Mouse (Mus musculus): ENCODE measurements around the gene Ccdc30.

Ccdc30 gene

DNA sequence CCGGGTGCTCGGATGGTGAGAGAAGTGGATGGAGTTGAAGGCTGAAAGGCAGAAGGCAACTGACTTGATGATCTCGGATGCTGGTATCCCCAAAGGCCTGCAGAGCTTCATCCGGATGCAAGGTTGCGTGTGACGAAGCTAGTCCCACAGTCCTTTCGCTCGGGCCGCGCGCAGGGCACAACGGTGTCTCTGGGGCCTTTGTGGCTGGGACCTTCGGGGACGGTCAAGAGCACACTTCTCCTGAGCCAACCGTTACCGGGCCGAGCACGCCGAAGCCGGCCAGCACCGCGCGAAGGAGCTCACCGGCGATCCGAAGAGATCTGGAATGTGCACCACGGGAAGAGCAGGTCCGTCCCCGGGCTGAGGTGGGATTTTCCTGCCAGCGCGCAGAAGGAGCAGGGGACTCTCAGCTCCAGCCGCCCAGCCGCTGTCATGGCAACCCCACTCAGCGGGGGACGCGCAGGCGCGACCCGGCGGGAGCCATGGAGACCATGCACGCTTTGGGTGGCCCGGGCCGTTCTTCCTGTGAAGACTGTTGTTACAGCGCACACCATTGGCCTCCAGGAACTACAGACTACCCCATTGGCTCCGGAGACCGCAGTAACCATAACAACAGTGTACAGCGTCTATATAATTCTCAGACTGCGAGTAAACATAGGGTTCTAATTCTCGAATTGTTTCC is at the start of gene Ccdc30:
TSS of gene Ccdc30 (minus strand) at position 450 of the 682 bp plus-strand sequence.
- peak; percentile 85 to 87 for DNase-seq

- DNase-seq: peak; percentile 62 to 70
These were observed 48.6 kb upstream of the Ccdc30 start for GRCm38 (mm10) chr4:119463756-119464419.

- DNase-seq: peak; percentile 46 to 57
These were observed 47.8 kb upstream of the Ccdc30 start for GRCm38 (mm10) chr4:119462858-119463755.

DNA sequence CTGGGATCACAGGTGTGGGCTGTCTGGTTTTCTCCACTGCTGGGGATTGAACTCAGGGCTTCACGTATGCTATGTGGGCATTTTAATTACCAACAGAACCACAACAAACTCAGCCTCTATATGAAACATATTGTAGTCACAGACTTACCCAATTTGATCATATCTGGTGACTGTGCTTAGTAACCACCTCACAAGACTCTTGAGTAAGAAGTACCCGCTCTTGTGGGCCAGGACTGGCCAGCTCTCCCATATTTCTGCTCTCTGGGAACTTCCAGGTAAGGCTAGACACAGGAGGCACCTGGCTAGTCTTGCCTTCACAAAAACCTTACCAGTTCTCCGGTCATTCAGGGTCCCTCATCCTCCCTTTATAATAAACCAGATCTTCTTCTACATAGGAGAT is 47.1 kb upstream of the Ccdc30 start:
- DNase-seq: no peak

GRCm38 (mm10) chr4:119460728-119461141 is 45.4 kb upstream of the Ccdc30 start:
- DNase-seq: no peak

GRCm38 (mm10) chr4:119460296-119460695 is 45.0 kb upstream of the Ccdc30 start:
- peak; percentile 19 to 26 for DNase-seq

DNA sequence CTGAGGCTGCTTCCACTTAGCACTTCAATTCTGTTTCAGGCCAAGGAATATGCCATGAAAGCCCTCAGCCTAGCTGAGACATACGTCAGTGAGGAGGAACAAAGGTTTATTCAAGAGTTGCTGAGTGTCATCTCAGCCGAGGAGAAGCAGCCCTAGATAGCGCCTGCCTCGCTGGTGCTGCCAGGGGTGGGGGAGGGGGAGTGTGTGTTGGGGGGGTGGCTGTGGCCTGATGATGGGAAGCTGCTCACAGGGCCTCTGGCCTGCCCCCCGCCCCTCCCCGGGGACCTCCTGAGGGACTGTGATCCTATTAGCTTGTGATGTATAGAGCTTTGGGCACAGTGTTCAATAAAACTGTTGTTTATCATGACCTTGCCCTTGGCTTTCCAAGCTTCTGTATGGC is 38.2 kb upstream of the Ccdc30 start:
- DNase-seq: no peak

GRCm38 (mm10) chr4:119453128-119453527 is 37.8 kb upstream of the Ccdc30 start:
- no peak for DNase-seq

- DNase-seq: no peak
These were observed 35.1 kb upstream of the Ccdc30 start for GRCm38 (mm10) chr4:119450436-119450835.

DNA sequence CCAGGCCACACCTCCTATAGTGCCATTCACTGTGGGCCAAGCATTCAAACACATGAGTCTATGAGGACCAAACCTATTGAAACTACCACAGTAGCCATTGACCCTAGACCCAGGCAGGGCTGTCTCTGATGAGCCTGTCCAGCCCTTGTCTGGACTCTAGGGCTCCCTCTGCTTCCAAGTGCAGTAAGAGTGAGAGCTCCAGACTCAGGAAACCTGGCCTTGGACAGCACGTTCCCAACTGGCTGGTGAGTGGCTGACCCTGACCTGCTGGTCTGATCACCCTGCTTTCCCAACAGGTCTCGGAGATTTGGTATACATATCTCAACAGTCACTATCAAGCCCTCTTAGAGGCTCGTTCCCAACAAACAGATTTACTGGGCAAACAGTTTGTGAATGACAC is 32.5 kb upstream of the Ccdc30 start:
- DNase-seq: no peak

- no peak for DNase-seq
These were observed 31.9 kb upstream of the Ccdc30 start for GRCm38 (mm10) chr4:119447261-119447660.

DNA sequence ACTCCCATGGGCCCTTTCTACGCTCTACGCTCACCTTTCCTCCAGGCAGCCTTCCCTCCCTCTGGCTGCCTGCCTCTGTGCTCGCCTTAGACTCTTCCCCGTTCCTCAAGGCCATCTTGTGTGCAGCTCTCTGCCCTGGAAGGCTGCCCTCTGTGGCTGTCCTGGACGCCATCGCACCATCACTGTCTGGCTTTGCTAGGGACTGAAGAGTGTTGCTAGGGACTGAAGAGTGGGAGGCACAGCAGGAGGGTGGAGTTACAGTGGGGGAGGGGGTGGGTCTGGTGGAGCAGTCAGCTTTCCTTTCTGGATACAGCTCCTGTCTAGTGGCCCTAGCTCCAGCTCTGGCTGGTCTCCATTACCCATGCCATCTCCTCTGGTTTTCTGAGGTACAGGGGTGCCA is 27.2 kb upstream of the Ccdc30 start:
- no peak for DNase-seq

GRCm38 (mm10) chr4:119441836-119442235 is 26.5 kb upstream of the Ccdc30 start:
- DNase-seq: no peak

DNA sequence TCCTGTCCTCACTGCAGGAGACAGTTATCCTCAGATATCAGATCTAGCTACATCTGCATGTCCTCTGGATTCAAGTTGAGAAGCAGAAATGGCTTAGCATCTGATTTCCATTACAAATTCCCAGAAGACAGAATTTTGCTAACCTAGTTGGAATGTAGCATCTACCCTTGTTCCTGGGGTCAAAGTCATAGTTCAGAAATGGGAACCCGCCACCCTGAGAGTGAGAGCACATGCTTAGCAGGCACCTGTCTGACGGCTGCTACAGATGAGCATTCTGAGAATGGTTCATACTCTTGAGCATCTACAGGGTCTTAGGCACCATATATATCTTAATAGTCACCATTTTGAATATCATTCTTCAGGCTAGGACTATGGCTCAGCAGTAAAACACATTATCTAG is 22.6 kb upstream of the Ccdc30 start:
- DNase-seq: no peak

- peak; percentile 53 to 55 for DNase-seq
These were observed 15.4 kb upstream of the Ccdc30 start for GRCm38 (mm10) chr4:119430678-119431077.

GRCm38 (mm10) chr4:119427680-119428079 is 12.4 kb upstream of the Ccdc30 start:
- no peak for DNase-seq

DNA sequence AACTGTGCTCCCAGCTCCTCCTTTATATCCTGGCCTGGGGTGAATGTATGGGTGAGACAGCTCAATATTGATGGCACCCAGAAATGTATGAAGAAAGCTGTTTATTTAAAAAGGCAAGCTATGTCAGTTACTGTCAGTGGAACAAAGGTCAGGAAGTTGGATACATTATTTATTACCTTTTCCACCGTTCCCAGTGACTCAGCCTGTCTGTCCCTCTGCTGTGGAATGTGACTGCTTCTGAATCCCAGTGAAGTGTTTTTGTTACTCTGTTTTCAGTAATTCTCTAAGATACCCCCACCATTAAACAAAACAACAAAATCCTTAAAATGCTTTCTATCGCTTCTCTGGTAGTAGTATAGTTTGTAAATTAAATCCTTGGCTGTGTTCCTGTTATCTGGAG is 10.3 kb upstream of the Ccdc30 start:
- DNase-seq: no peak

DNA sequence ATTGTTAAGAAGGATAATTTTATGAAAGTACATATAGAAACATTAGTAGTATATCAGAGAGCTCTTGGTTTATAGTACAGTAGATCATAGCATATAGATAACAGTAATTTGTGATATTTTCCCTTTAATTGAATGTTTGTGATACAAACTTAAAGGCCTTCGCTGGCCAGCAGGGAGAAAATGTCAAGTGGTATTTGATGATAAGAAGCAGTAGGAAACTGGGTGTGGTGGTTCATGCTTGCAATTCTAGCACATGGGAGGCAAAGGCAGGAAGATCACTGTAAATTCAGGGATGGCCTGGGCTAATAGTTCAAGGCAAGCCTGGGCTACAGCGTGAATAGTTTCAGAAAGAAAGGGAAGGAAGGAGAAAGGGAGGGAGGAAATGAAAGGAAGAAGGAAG is 9.8 kb upstream of the Ccdc30 start:
- no peak for DNase-seq

DNA sequence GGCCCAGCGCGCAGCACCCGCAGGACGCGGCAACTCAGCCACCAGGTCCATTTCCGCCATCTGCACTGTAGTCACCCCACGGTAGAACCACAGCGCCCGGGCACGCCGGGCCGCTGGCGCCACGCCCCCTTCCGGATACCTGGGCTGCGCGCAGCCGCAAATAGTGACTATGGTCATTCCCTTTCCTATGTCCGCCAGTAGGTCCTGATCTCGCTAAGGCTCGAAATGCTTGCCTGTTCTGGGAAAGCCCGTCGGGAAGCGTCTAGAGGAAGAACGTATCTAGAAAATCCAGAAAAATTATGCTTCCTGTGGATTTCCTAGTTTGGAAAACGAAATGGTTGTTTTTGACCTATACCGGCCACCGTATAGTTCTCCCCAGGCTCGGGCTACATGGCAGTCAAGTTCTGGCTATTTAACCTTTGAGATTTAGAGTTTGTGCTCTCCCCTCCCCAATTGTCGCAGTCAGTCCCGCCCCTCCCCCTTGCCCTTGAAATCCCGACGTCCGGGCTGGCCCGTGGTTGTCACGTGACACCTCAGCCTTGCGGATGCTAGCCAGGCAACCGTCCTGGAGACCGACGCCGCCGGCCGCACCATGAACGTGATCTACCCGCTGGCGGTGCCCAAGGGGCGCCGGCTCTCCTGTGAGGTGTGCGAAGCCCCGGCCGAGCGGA is 7.1 kb upstream of the Ccdc30 start, which contains the start of the genes Ppcs and Zmynd12:
TSS of gene Ppcs (minus strand) at position 127 of the 671 bp plus-strand sequence.
TSS of gene Zmynd12 (plus strand) at position 521 of the 671 bp plus-strand sequence.
- peak; percentile 93 to 94 for DNase-seq

GRCm38 (mm10) chr4:119421921-119422293 is 6.6 kb upstream of the Ccdc30 start:
- DNase-seq: no peak

DNA sequence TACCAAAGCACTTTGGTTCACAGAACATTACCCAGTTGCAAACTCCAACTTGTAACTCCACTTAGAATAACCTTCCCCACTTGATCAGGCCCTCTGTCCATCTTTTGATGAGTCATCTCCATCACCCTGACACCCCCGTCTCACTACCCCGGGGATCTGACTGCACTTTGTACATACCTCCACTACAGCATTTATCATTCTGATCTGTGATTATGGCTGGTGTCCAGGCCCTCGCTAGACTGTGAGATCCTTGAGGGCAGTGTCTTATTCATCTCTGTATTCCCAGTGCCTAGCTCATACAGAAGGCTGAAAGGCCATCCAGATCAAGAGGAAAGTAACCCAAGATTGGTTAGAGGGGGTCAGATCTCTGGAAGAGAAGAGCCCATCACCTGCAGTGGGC is 5.9 kb upstream of the Ccdc30 start:
- no peak for DNase-seq

DNA sequence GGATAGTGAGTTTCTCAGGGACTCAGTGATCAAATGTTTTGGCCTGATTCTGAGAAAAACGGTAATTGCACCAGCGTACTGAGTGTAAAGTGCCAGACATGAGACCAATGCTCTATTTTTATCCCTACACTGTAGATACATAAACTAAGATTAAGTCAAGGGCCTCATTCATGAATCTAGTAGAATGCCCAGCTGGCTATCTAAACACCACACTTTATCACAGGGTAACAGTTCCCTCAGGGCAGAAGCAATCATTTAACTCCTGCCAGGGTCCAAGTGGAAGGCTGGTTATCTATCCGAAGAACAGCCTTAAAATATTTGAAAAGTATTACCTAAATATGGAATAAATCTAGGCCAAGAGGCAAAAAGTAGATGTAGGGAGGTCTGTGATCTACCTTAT is 2.6 kb upstream of the Ccdc30 start:
- no peak for DNase-seq

DNA sequence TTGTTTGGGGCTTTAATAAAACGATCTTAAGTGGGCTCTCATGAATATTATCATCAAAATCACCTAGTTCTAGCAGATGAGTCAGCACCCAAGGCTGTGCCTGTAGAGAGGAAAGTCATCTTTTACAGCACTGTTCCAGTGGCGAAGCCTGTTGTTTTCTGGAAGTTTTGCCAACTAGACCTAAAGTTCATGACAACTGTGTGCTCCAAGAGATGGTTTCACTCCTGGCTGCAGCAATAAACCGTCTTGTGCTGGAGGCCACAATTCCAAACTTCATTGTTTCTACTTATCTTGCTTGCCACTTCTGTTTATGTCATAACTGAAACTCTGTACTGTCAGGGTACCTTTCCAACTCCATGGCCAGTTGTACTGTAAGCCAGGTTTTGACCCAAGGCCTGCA is 1.9 kb upstream of the Ccdc30 start:
- DNase-seq: no peak

Measured in B cell, adult 2 months (primary cell).